Mouse (Mus musculus): ENCODE results near the gene Plcd1. TPM values are rescaled to one million over a fixed set of nuclear protein-coding genes. Genes with fewer than 3 reads are reported as not detected.
A peak's percentile ranks its signal among the peaks of the same experiment; 100 is the strongest.

Gene Plcd1
- total RNA-seq (2014; rRNA removed) (0.37 and 0.40 TPM in 2 replicates), polyA plus RNA-seq (2012; rRNA removed) (0.45 and 0.93 TPM in 2 replicates)

DNA sequence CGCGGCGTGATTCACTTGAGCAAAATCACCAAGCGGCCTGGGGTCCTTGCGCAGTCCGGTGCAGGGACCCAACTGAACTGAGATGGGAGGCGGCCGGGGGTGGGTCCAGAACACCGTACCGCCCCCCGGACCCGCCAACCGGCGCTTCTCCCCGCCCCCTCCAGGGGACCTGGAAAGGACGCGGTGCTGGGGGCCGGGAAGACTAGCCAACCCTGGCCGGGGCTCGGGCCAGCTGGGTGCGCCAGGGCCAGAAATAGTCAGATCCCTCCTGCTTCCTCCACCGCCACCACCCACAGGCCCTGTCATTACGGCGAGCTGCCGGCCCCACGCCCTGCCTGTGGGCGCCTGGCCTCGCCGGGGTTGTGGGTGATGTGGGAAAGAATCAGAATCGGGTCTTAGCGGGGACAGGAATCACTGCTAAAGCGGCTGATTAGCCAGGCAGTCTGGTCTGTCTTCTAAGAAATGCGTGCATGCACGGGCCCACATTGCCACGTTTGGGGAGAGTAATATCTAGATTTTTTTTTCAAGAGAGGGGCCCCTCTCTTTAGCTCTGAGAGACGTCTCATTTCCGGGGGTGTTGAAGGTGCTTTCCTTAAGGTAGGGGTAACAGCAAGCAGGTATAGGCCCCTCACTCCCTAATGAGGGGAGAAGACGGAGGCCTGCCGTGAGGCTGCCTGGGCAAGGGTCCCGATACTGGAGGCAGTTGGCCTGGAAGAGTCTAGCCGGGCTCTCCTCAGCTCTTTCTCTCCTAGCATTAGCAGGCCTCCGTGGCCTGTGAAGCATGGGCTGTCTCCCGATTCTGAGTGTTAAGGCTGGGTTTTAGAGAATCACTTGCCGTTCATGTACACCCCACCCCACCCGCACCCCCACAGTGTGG is at the start of gene Plcd1:
TSS of gene Plcd1 (minus strand) at position 84 of the 877 bp plus-strand sequence.
- TF ChIP-seq CTCF (IDR thresholded peaks at IDR 0.05; ENCODE audit: low read depth, low read length) (no peak), POLR2A (IDR thresholded peaks at IDR 0.05; ENCODE audit: extremely low read depth, insufficient read depth, low read length) (no peak)
- Histone ChIP-seq H3K27ac (replicated peaks; ENCODE audit: insufficient read depth, low read depth, low read length) (no peak within 1 kb of the TSS), H3K4me3 (ENCODE audit: insufficient read depth, low read depth, low read length) (peak within 1 kb of the TSS; percentile 67), H3K9ac (ENCODE audit: low read depth, low read length) (peak within 1 kb of the TSS; percentile 66), H3K36me3 (ENCODE audit: control insufficient read depth, insufficient read depth, low read length) (no peaks in the 10 kb centered on the region), H3K4me1 (ENCODE audit: control insufficient read depth, insufficient read depth, low read length) (no peaks in the 10 kb centered on the region), H3K79me2 (ENCODE audit: control insufficient read depth, insufficient read depth, low read length) (no peaks in the 10 kb centered on the region), H3K27me3 (ENCODE audit: control insufficient read depth, insufficient read depth, low read length) (peaks cover 3% of the 10 kb centered on the region; the same call in 1 of the 2 replicates)
- no peak for DNase-seq (ENCODE audit: extremely low read depth, low read depth, low spot score)
- 24% methylated on average over 45 of the region's 45 CpGs for WGBS

GRCm38 (mm10) chr9:119142066-119142465 is 48.8 kb upstream of the Plcd1 start:
- Histone ChIP-seq H3K27me3 (ENCODE audit: control insufficient read depth, insufficient read depth, low read length) (no peaks in the 10 kb centered on the region), H3K4me1 (ENCODE audit: control insufficient read depth, insufficient read depth, low read length) (no peaks in the 10 kb centered on the region; the same call in 1 of the 2 replicates), H3K9ac (ENCODE audit: low read depth, low read length) (no peak overlapping the region), H3K36me3 (ENCODE audit: control insufficient read depth, insufficient read depth, low read length) (no peaks in the 10 kb centered on the region), H3K79me2 (ENCODE audit: control insufficient read depth, insufficient read depth, low read length) (no peaks in the 10 kb centered on the region), H3K27ac (replicated peaks; ENCODE audit: insufficient read depth, low read depth, low read length) (no peak overlapping the region), H3K4me3 (ENCODE audit: insufficient read depth, low read depth, low read length) (no peak overlapping the region)
- peak; percentile 53 for DNase-seq (ENCODE audit: extremely low read depth, low read depth, low spot score)
- TF ChIP-seq POLR2A (IDR thresholded peaks at IDR 0.05; ENCODE audit: extremely low read depth, insufficient read depth, low read length) (no peak), CTCF (IDR thresholded peaks at IDR 0.05; ENCODE audit: low read depth, low read length) (no peak)
- 29% methylated on average over 5 of the region's 5 CpGs for WGBS

GRCm38 (mm10) chr9:119138836-119139235 is 45.5 kb upstream of the Plcd1 start:
- no peak overlapping the region for H3K4me3 ChIP-seq (ENCODE audit: insufficient read depth, low read depth, low read length)
- no peak for TF ChIP-seq CTCF (IDR thresholded peaks at IDR 0.05; ENCODE audit: low read depth, low read length)
- TF ChIP-seq POLR2A (IDR thresholded peaks at IDR 0.05; ENCODE audit: extremely low read depth, insufficient read depth, low read length), result no peak
- 89% methylated on average over 2 of the region's 2 CpGs for WGBS
- no peaks in the 10 kb centered on the region for H3K79me2 ChIP-seq (ENCODE audit: control insufficient read depth, insufficient read depth, low read length)
- no peaks in the 10 kb centered on the region for H3K27me3 ChIP-seq (ENCODE audit: control insufficient read depth, insufficient read depth, low read length)
- DNase-seq (ENCODE audit: extremely low read depth, low read depth, low spot score), result no peak
- H3K36me3 ChIP-seq (ENCODE audit: control insufficient read depth, insufficient read depth, low read length), result no peaks in the 10 kb centered on the region
- H3K27ac ChIP-seq (replicated peaks; ENCODE audit: insufficient read depth, low read depth, low read length), result no peak overlapping the region
- H3K9ac ChIP-seq (ENCODE audit: low read depth, low read length), result no peak overlapping the region
- no peaks in the 10 kb centered on the region for H3K4me1 ChIP-seq (ENCODE audit: control insufficient read depth, insufficient read depth, low read length)

GRCm38 (mm10) chr9:119130692-119131091 is 37.4 kb upstream of the Plcd1 start:
- Histone ChIP-seq H3K9ac (ENCODE audit: low read depth, low read length) (no peak overlapping the region), H3K79me2 (ENCODE audit: control insufficient read depth, insufficient read depth, low read length) (no peaks in the 10 kb centered on the region), H3K4me3 (ENCODE audit: insufficient read depth, low read depth, low read length) (no peak overlapping the region), H3K27ac (replicated peaks; ENCODE audit: insufficient read depth, low read depth, low read length) (no peak overlapping the region), H3K4me1 (ENCODE audit: control insufficient read depth, insufficient read depth, low read length) (no peaks in the 10 kb centered on the region), H3K36me3 (ENCODE audit: control insufficient read depth, insufficient read depth, low read length) (no peaks in the 10 kb centered on the region), H3K27me3 (ENCODE audit: control insufficient read depth, insufficient read depth, low read length) (no peaks in the 10 kb centered on the region)
- no peak for TF ChIP-seq POLR2A (IDR thresholded peaks at IDR 0.05; ENCODE audit: extremely low read depth, insufficient read depth, low read length)
- TF ChIP-seq CTCF (IDR thresholded peaks at IDR 0.05; ENCODE audit: low read depth, low read length), result no peak
- DNase-seq (ENCODE audit: extremely low read depth, low read depth, low spot score), result no peak
- WGBS, result 58% methylated on average over 5 of the region's 5 CpGs

DNA sequence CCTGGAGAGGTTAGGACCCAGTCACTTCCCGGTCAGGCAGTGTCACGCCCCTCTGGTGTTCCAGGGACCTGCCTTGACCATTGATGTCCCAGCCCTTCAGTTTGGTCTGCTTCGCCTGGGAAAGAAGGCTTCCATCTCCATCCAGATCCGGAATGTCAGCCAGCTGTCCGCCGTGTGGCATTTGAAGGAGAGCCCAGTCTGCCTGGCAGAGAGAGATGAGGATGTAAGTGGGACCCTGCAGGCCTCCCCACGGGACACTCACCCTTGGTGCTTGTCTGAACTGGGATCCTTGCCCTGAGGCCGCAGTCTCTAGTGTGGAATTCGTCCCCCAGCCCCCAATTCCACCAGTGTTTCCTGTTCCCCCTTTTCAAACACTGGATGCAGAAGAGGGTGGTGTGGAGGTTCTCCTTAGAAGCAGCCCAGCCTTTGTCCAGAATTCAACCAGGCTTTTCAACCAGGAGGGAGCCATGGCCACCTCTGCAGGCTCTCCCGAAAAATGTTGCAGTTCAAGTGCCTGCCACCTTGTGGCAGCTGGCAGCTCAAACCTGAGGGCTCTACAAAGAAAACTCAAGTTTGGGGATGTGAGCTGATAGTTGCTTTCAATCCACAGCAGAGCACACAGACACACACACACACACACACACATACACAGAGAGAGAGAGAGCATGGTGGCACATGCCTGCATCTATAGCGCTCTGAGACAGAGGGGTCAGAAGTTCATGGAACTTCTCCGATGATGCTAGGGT is 35.3 kb upstream of the Plcd1 start:
- Histone ChIP-seq H3K4me1 (ENCODE audit: control insufficient read depth, insufficient read depth, low read length) (no peaks in the 10 kb centered on the region), H3K4me3 (ENCODE audit: insufficient read depth, low read depth, low read length) (no peak overlapping the region), H3K9ac (ENCODE audit: low read depth, low read length) (no peak overlapping the region), H3K27me3 (ENCODE audit: control insufficient read depth, insufficient read depth, low read length) (no peaks in the 10 kb centered on the region), H3K36me3 (ENCODE audit: control insufficient read depth, insufficient read depth, low read length) (no peaks in the 10 kb centered on the region), H3K27ac (replicated peaks; ENCODE audit: insufficient read depth, low read depth, low read length) (no peak overlapping the region), H3K79me2 (ENCODE audit: control insufficient read depth, insufficient read depth, low read length) (no peaks in the 10 kb centered on the region)
- TF ChIP-seq CTCF (IDR thresholded peaks at IDR 0.05; ENCODE audit: low read depth, low read length) (no peak), POLR2A (IDR thresholded peaks at IDR 0.05; ENCODE audit: extremely low read depth, insufficient read depth, low read length) (no peak)
- 82% methylated on average over 12 of the region's 12 CpGs for WGBS
- DNase-seq (ENCODE audit: extremely low read depth, low read depth, low spot score), result no peak

All from liver, adult 2 months (tissue).